Mouse (Mus musculus): Measurements from ENCODE around the gene Rnf180.

DNA sequence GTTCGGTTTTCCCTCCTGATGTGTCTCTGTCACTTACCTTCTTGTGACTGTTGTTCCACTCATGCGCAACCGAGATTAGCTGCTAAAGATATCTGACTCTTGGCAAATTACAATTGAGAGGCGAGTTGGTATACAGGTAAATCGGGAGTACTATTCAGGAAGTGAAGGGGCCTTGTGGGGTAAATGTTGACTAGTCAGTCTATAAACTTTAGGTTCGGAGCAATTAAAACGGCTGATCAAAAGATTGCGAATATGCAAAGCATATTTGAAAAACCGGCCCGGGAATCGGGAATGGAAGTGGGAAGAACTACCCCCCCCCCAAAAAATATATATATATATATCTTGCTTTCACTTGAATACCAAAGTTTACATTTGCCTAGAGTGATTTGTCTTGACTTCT is at the start of gene Rnf180:
- TF ChIP-seq FLI1 (IDR thresholded peaks at IDR 0.05; ENCODE audit: low read length) (no peak), GATA1 (IDR thresholded peaks at IDR 0.05; ENCODE audit: borderline replicate concordance, low read length) (no peak)
